Mouse (Mus musculus) forebrain, embryonic 12.5 days (tissue): ENCODE measurements around the gene Socs3. TPM values are rescaled to one million over a fixed set of nuclear protein-coding genes. Genes with fewer than 3 reads are reported as not detected.

Experiments
- ATAC-seq: fragments of 200-750 bp; cut with Nextera tagmentation; 2 replicates; pipeline ENCODE4 v1.8.0; 2017; ENCODE audit warnings: moderate TSS enrichment; ENCODE audit not compliant: low FRiP score
- H3K27ac ChIP-seq: fragments of 300-500 bp; sonication (generic); 2 replicates; pipeline ENCODE4 v1.5.1; 2016; ENCODE audit warnings: mild to moderate bottlenecking
- H3K27me3 ChIP-seq: fragments of 300-500 bp; sonication (generic); 2 replicates; pipeline ENCODE4 v1.6.1; 2016; ENCODE audit warnings: mild to moderate bottlenecking
- H3K36me3 ChIP-seq: fragments of 300-500 bp; sonication (generic); replicated peaks from 2 replicates; pipeline ENCODE4 v1.6.1; 2016; ENCODE audit warnings: mild to moderate bottlenecking
- H3K4me1 ChIP-seq: fragments of 300-500 bp; sonication (generic); 2 replicates; pipeline ENCODE4 v1.6.1; 2016
- H3K4me2 ChIP-seq: fragments of 300-500 bp; sonication (generic); 2 replicates; pipeline ENCODE4 v1.6.1; 2016; ENCODE audit warnings: mild to moderate bottlenecking, moderate library complexity
- H3K4me3 ChIP-seq: fragments of 300-500 bp; sonication (generic); replicated peaks from 2 replicates; pipeline ENCODE4 v1.5.1; 2016; ENCODE audit warnings: mild to moderate bottlenecking
- H3K9ac ChIP-seq: fragments of 300-500 bp; sonication (generic); 2 replicates; pipeline ENCODE4 v1.6.1; 2016; ENCODE audit warnings: mild to moderate bottlenecking
- H3K9me3 ChIP-seq: fragments of 300-500 bp; sonication (generic); 2 replicates; pipeline ENCODE4 v1.6.1; 2016
- WGBS: fragments of 180-500 bp; shearing (Covaris S2); methylation state at CpG from one replicate; pipeline ENCODE4 v1.1.7; 2016; 5-methylcytosine and 5-hydroxymethylcytosine counted together
- microRNA-seq: library from miRNA; unstranded; fragments of <30 nt; microRNA quantifications from one replicate; pipeline ENCODE4, GENCODE M21; 2017
- polyA plus RNA-seq: library from polyadenylated mRNA; unstranded; fragments of >200 nt; fragmentation: Nextera tagmentation; extraction: Ambion mirVana; gene quantifications from 2 replicates; pipeline ENCODE4 v1.2.1, GENCODE M21; 2016

The Socs3 gene
- polyA plus RNA-seq, 1 experiment from 2014 or later: 14.7 TPM

GRCm38 (mm10) chr11:117919211-117919610 is 50.6 kb downstream of the Socs3 start:
- Histone ChIP-seq H3K9me3 (peaks cover 4% of the 10 kb centered on the region; the same call in 1 of the 2 replicates), H3K4me3 (no peak overlapping the region), H3K36me3 (no peaks in the 10 kb centered on the region), H3K9ac (no peak overlapping the region), H3K27me3 (peaks cover 5% of the 10 kb centered on the region), H3K27ac (no peak overlapping the region), H3K4me2 (no peak overlapping the region), H3K4me1 (peaks cover 8% of the 10 kb centered on the region; the same call in 1 of the 2 replicates)
- 20% methylated on average over 5 of the region's 5 CpGs for WGBS
- no peak for ATAC-seq

- H3K9me3 ChIP-seq: peaks cover 4% of the 10 kb centered on the region; the same call in 1 of the 2 replicates
- ATAC-seq: no peak
- H3K27ac ChIP-seq: no peak overlapping the region
- peaks cover 5% of the 10 kb centered on the region for H3K27me3 ChIP-seq
- no peaks in the 10 kb centered on the region for H3K36me3 ChIP-seq
- 79% methylated on average over 11 of the region's 11 CpGs for WGBS
- no peak overlapping the region for H3K9ac ChIP-seq
- no peak overlapping the region for H3K4me2 ChIP-seq
- no peak overlapping the region for H3K4me3 ChIP-seq
- peaks cover 8% of the 10 kb centered on the region; the same call in 1 of the 2 replicates for H3K4me1 ChIP-seq
Measured at GRCm38 (mm10) chr11:117918541-117918940, 51.3 kb downstream of the Socs3 start.

Small RNA genes lying within 50 kb of the gene (microRNA-seq; reads per million reads assigned to microRNA genes)
- gene Mir6933: not detected

Other genes with a start within 250 kb of the Socs3 start
- 0.82 and 1.2 TPM in 2 replicates for gene Tmc8, start 188.0 kb downstream of the Socs3 start, polyA plus RNA-seq
- gene Tmc6, start 187.8 kb downstream of the Socs3 start, polyA plus RNA-seq: 3.0 and 4.4 TPM in 2 replicates
- not detected in 2 replicates for gene 6030468B19Rik, start 172.4 kb downstream of the Socs3 start, polyA plus RNA-seq
- 0.15 and 0.56 TPM in 2 replicates for gene Gm20708, start 160.4 kb downstream of the Socs3 start, polyA plus RNA-seq
- 20.6 and 25.5 TPM in 2 replicates for gene Syngr2, start 160.4 kb downstream of the Socs3 start, polyA plus RNA-seq
- 5.6 and 5.9 TPM in 2 replicates for gene Afmid, start 144.1 kb downstream of the Socs3 start, polyA plus RNA-seq
- gene Tk1, start 144.0 kb downstream of the Socs3 start, polyA plus RNA-seq: 110 and 115 TPM in 2 replicates
- gene Birc5, start 120.8 kb downstream of the Socs3 start, polyA plus RNA-seq: 282 and 293 TPM in 2 replicates
- not detected in 2 replicates for gene Tmem235, start 109.3 kb downstream of the Socs3 start, polyA plus RNA-seq
- 2.9 and 3.9 TPM in 2 replicates for gene Tha1, start 96.6 kb downstream of the Socs3 start, polyA plus RNA-seq
- gene Pgs1, start 16.2 kb upstream of the Socs3 start, polyA plus RNA-seq: 45.3 and 45.9 TPM in 2 replicates
- 0.19 and 0.34 TPM in 2 replicates for gene Dnah17, start 160.6 kb upstream of the Socs3 start, polyA plus RNA-seq